Mouse (Mus musculus): ENCODE measurements around the gene Pcp4. TPM values are rescaled to one million over a fixed set of nuclear protein-coding genes. Genes with fewer than 3 reads are reported as not detected.
A peak's percentile ranks its signal among the peaks of the same experiment; 100 is the strongest.
"Not testable (repeated sequence)": the region's sequence is repeated elsewhere in the genome, so short reads cannot be mapped to it uniquely, and the experiment has no call there.

The Pcp4 gene
- not detected in 2 replicates for total RNA-seq (2014; fragmentation: Nextera tagmentation)
- not detected in 2 replicates for total RNA-seq (2017)

DNA sequence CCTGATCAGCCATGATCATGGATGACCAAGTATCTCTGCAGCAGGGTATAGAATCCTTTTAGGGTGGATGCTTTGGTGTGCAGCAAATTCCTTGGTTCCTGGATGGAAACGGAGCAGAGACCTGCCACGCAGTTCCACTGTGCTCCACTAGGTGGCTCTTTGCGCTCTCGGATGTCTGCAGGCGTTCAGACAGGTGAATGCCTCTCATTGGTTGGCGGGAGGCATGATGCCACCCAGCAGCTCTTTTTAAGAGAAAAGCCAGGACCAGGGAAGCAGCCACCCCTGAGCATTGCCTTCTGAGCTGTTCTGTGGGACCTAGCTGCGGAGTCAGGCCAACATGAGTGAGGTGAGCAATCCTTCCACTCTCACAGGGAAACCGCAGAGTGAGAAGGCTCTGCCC is at the start of gene Pcp4:
TSS of gene Pcp4 (plus strand) at position 162 of the 400 bp plus-strand sequence.
- ATAC-seq (replicated peaks; ENCODE audit: poor library complexity, severe bottlenecking), result peak; percentile 88

- ATAC-seq (replicated peaks; ENCODE audit: poor library complexity, severe bottlenecking), result no peak
These were observed 42.4 kb upstream of the Pcp4 start for GRCm38 (mm10) chr16:96425044-96425443.

- ATAC-seq (replicated peaks; ENCODE audit: poor library complexity, severe bottlenecking), result no peak
These were observed 40.7 kb upstream of the Pcp4 start for GRCm38 (mm10) chr16:96426671-96427070.

DNA sequence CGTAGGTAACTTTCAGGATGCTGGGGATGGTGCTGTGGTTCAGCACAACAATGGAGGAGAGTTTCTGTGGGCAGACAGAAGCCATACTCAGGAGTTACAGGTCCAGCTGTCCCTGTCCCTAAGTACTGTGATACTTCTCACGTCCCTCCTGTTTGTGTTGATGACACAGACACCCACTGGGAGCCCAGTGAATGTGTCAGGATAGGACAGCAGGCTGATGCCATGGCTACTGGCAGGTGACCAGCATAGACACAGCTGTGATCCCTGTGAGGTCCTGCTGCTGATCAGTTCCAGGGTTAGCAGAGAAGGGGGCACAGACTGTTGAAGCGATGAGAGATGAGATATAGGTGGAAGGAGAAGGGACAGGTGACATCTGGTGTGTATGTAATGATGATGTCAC is 38.4 kb upstream of the Pcp4 start:
- ATAC-seq (replicated peaks; ENCODE audit: poor library complexity, severe bottlenecking), result no peak

- ATAC-seq (replicated peaks; ENCODE audit: poor library complexity, severe bottlenecking), result no peak
These were observed 34.1 kb upstream of the Pcp4 start for GRCm38 (mm10) chr16:96433266-96433665.

DNA sequence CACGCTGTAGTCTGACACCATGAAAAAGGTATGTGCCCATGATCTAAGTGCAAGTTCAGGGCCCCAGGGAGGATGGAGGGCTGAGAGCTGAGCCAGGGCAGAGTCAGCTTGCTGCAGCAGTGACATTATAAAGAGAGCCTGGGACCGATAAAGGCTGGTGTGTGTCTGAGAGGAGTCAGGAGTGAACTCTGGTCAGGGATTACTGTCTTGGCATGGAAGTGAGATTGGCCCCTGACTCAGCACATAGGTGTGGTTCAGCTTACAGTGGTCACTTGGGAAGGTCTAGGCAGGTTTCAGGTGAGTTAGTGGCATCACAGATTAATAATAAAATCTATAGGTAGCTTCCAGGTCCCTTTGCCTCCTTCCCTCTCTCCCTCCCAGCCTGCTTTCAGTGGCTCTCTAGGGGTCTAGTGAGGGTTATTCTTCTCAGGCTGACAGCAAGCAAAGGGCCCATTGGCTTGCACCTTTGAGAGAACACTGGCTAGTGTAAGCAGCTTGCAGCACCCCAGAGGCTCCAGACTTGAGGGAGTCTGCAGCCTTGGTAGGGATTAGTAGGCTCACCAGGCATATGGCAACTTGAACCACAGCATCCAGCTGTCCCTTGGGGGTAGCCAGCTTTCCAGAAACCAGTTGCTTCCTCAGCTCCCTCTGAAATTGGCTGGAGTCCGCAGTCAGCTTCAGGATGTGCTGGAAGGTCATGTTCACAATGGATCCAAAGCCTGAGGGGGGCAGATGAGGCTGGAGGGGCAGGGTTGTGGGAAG is 33.2 kb upstream of the Pcp4 start:
- no peak for ATAC-seq (replicated peaks; ENCODE audit: poor library complexity, severe bottlenecking)

DNA sequence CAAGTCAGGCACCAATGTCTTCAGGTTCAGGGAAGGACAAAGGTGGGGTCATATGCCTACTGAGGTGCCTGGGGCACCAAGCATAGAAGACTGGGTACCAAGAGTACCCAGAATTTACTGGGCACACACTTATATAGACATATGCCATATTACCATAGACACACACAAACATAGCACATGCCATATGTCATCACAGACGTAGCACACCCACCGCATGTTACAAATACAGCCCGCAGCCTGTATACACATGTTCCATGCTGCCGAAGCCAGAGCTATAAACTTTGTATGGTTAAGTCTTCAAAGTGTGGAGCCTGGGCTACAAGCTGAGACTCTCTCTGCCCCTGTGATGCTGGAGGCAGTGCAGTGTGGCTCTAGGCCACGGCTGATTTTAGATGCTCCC is 28.5 kb upstream of the Pcp4 start:
- no peak for ATAC-seq (replicated peaks; ENCODE audit: poor library complexity, severe bottlenecking)

GRCm38 (mm10) chr16:96439682-96440081 is 27.7 kb upstream of the Pcp4 start:
- ATAC-seq (replicated peaks; ENCODE audit: poor library complexity, severe bottlenecking), result peak; percentile 89

GRCm38 (mm10) chr16:96440871-96441270 is 26.5 kb upstream of the Pcp4 start:
- ATAC-seq (replicated peaks; ENCODE audit: poor library complexity, severe bottlenecking), result no peak

- ATAC-seq (replicated peaks; ENCODE audit: poor library complexity, severe bottlenecking), result no peak
These were observed 25.6 kb upstream of the Pcp4 start for GRCm38 (mm10) chr16:96441826-96442225.

DNA sequence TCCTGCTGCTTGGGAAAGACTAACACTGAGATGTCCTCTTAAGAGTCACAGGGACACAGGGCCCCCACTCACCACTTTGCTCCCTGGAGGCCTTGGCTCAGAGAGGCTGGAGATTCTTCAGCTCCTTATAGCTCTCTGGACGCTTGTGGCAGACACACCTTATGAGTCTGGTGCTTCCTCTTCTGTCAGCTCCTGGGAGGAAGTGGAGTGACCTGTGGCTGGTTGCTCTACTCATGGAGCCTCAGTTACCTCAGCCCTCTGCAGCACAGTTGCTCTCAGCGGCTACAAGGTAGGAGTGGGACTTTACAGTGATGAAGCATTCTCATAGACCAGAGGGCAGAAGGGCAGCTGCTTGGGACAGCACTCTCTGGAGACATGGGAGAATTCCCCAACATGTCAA is 23.9 kb upstream of the Pcp4 start, which contains the start of gene Itgb2l:
TSS of gene Itgb2l (minus strand) at position 152 of the 400 bp plus-strand sequence.
- ATAC-seq (replicated peaks; ENCODE audit: poor library complexity, severe bottlenecking), result 0 out of 2 replicates have a peak, but pooled peaks have one; percentile 16

DNA sequence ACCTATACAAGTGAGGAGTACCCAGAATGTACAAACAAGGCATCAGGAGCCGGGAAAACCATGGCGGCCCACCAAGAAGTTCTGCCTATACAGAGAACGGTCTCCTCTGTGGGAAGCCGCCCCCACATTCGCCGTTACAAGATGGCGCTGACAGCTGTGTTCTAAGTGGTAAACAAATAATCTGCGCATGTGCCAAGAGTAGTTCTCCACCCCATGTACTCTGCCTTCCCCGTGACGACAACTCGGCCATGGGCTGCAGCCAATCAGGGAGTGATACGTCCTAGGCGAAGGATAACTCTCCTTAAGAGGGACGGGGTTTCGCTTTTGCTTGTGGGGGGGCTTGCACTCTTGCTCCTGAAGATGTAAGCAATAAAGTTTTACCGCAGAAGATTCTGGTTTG is 16.5 kb upstream of the Pcp4 start:
- not testable (repeated sequence) for ATAC-seq (replicated peaks; ENCODE audit: poor library complexity, severe bottlenecking)

- no peak for ATAC-seq (replicated peaks; ENCODE audit: poor library complexity, severe bottlenecking)
These were observed 13.3 kb upstream of the Pcp4 start for GRCm38 (mm10) chr16:96454086-96454485.

DNA sequence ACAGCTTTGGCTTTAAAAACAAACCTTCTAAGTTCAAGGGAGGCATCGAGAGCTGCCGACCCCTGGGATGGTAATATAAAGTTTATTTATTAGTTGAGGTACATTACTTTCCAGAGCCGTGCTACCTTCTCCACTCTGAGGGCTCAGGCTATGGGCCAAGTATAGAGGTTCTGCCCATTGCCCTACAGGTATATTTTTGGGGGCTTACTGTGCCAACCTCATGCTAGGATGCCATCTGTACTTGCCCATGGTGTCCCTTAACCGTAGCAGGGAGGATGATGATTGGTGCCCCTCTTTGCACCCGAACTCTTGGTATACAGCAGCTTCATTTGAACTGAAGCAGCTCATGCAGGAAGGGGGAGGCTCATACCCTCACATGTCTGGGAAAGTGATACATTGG is 9.8 kb upstream of the Pcp4 start:
- no peak for ATAC-seq (replicated peaks; ENCODE audit: poor library complexity, severe bottlenecking)

GRCm38 (mm10) chr16:96459356-96459755 is 8.1 kb upstream of the Pcp4 start:
- ATAC-seq (replicated peaks; ENCODE audit: poor library complexity, severe bottlenecking), result no peak

- no peak for ATAC-seq (replicated peaks; ENCODE audit: poor library complexity, severe bottlenecking)
These were observed 6.6 kb upstream of the Pcp4 start for GRCm38 (mm10) chr16:96460788-96461187.

DNA sequence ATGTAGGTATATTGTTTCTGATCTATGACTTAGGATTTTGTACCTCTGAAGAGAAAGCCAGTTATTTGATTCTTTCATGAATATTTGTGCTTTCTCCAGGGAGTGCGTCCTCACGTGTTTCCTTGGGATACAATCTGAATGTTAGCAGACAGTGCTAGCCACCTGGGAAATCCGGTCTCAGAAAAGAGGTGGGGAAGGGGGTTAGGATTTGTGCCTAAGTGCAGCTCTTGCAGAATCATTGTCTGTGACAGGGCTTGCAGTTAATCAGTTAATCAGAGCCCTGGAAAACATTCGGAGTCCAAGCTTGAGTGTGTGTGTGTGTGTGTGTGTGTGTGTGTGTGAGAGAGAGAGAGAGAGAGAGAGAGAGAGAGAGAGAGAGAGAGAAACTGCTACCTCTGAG is 605 bp downstream of the Pcp4 start:
- no peak for ATAC-seq (replicated peaks; ENCODE audit: poor library complexity, severe bottlenecking)

GRCm38 (mm10) chr16:96468698-96469097 is 1.3 kb downstream of the Pcp4 start:
- ATAC-seq (replicated peaks; ENCODE audit: poor library complexity, severe bottlenecking), result no peak

DNA sequence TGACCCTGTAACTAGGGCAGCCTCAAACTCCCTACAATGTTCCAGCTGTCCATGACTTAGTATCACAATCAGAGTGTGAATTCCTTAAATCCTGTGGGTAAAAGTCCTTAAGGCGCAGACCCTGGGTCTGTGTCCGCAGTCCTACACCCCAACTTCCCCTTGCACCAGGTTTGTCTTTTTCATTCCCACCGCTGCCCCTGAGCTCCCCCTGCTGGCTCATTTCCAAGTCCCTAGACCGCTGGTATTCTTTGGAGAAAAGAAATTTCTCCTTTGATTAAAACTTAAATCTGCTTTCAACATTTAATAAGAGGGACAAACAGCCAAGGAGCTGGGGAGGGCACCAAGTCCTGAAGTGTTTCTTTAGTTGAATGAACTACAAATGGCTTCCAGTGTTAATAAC is 2.2 kb downstream of the Pcp4 start:
- peak; percentile 83 for ATAC-seq (replicated peaks; ENCODE audit: poor library complexity, severe bottlenecking)

- ATAC-seq (replicated peaks; ENCODE audit: poor library complexity, severe bottlenecking), result no peak
These were observed 5.0 kb downstream of the Pcp4 start for GRCm38 (mm10) chr16:96472361-96472760.

DNA sequence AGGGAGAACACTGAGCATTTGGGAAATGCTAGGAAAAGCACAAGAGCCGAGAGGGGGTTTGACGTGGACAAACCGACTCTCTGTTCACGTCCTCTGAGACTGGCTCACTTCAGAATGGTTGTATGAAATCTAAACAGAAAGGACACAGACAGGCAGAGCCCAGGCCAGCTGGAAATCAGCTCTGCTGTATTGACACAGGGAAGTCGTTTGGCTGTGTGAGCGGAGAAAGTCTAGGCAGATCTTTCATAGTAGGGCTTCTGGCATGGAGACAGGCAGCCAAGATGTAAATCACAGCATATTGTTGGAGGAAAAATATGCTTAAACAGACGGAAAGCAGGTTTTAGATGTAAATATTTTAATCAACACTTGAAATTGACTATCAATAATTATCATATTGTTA is 5.4 kb downstream of the Pcp4 start:
- ATAC-seq (replicated peaks; ENCODE audit: poor library complexity, severe bottlenecking), result no peak

- ATAC-seq (replicated peaks; ENCODE audit: poor library complexity, severe bottlenecking), result no peak
These were observed 6.8 kb downstream of the Pcp4 start for GRCm38 (mm10) chr16:96474185-96474584.
